Mouse (Mus musculus) neural tube, embryonic 15.5 days (tissue): ENCODE results near the gene Tcp10b. TPM values are rescaled to one million over a fixed set of nuclear protein-coding genes. Genes with fewer than 3 reads are reported as not detected.
A peak's percentile ranks its signal among the peaks of the same experiment; 100 is the strongest.
"Not testable (repeated sequence)": the region's sequence is repeated elsewhere in the genome, so short reads cannot be mapped to it uniquely, and the experiment has no call there.

Experiments used
- ATAC-seq: fragments of 200-750 bp; cut with Nextera tagmentation; 2 replicates; pipeline ENCODE4 v1.8.0; 2017; ENCODE audit warnings: mild to moderate bottlenecking, moderate TSS enrichment, moderate library complexity; ENCODE audit not compliant: low FRiP score
- H3K27ac ChIP-seq: fragments of 300-500 bp; sonication (generic); replicated peaks from 2 replicates; pipeline ENCODE4 v1.5.1; 2015; ENCODE audit warnings: mild to moderate bottlenecking, inconsistent platforms
- H3K27me3 ChIP-seq: fragments of 300-500 bp; sonication (generic); replicated peaks from 2 replicates; pipeline ENCODE4 v1.6.1; 2015; ENCODE audit warnings: inconsistent platforms
- H3K36me3 ChIP-seq: fragments of 300-500 bp; sonication (generic); 2 replicates; pipeline ENCODE4 v1.6.1; 2015; ENCODE audit warnings: inconsistent platforms
- H3K4me1 ChIP-seq: fragments of 300-500 bp; sonication (generic); 2 replicates; pipeline ENCODE4 v1.6.1; 2015; ENCODE audit warnings: inconsistent platforms
- H3K4me2 ChIP-seq: fragments of 300-500 bp; sonication (generic); 2 replicates; pipeline ENCODE4 v1.6.1; 2015; ENCODE audit warnings: inconsistent platforms, mild to moderate bottlenecking, moderate library complexity
- H3K4me3 ChIP-seq: fragments of 300-500 bp; sonication (generic); replicated peaks from 2 replicates; pipeline ENCODE4 v1.5.1; 2015; ENCODE audit warnings: mild to moderate bottlenecking, inconsistent platforms
- H3K9ac ChIP-seq: fragments of 300-500 bp; sonication (generic); replicated peaks from 2 replicates; pipeline ENCODE4 v1.6.1; 2015; ENCODE audit warnings: mild to moderate bottlenecking, inconsistent platforms
- H3K9me3 ChIP-seq: fragments of 300-500 bp; sonication (generic); replicated peaks from 2 replicates; pipeline ENCODE4 v1.6.1; 2016; ENCODE audit warnings: inconsistent platforms
- WGBS: fragments of 180-500 bp; shearing (Covaris S2); methylation state at CpG from one replicate; pipeline ENCODE4 v1.1.7; 2015; ENCODE audit warnings: mixed read lengths; 5-methylcytosine and 5-hydroxymethylcytosine counted together
- polyA plus RNA-seq: library from polyadenylated mRNA; unstranded; fragments of >200 nt; fragmentation: Nextera tagmentation; extraction: Ambion mirVana; gene quantifications from 2 replicates; pipeline ENCODE4 v1.2.1, GENCODE M21; 2015

The Tcp10b gene
- 0.19 and 0.23 TPM in 2 replicates for polyA plus RNA-seq

- not testable (repeated sequence) for H3K9ac ChIP-seq, H3K27me3 ChIP-seq, ATAC-seq, H3K27ac ChIP-seq, H3K4me3 ChIP-seq, H3K9me3 ChIP-seq, H3K4me1 ChIP-seq, H3K4me2 ChIP-seq, H3K36me3 ChIP-seq
- 95% methylated on average over 4 of the region's 4 CpGs for WGBS
Observed at GRCm38 (mm10) chr17:13060804-13061203, at the start of gene Tcp10b. Gene Tcp10b, plus strand, starts transcription at chr17:13061104.

- WGBS: 70% methylated on average over 3 of the region's 3 CpGs
- no peak for ATAC-seq
- H3K27me3 ChIP-seq: no peaks in the 10 kb centered on the region
- peaks cover 16% of the 10 kb centered on the region for H3K4me1 ChIP-seq
- H3K9ac ChIP-seq: no peak overlapping the region
- peaks cover 50% of the 10 kb centered on the region for H3K36me3 ChIP-seq
- H3K4me2 ChIP-seq: no peak overlapping the region
- H3K9me3 ChIP-seq: no peaks in the 10 kb centered on the region
- no peak overlapping the region for H3K27ac ChIP-seq
- no peak overlapping the region for H3K4me3 ChIP-seq
Observed at GRCm38 (mm10) chr17:13013316-13013715, 47.6 kb upstream of the Tcp10b start.

GRCm38 (mm10) chr17:13036627-13037192 is 24.2 kb upstream of the Tcp10b start:
- not testable (repeated sequence) for H3K4me1 ChIP-seq, H3K27me3 ChIP-seq, H3K9ac ChIP-seq, H3K4me2 ChIP-seq, H3K4me3 ChIP-seq, H3K36me3 ChIP-seq, H3K27ac ChIP-seq, ATAC-seq, H3K9me3 ChIP-seq
- WGBS: 100% methylated on average over 3 of the region's 12 CpGs

GRCm38 (mm10) chr17:13043846-13044673 is 16.8 kb upstream of the Tcp10b start:
- not testable (repeated sequence) for H3K4me3 ChIP-seq, H3K9me3 ChIP-seq, H3K4me2 ChIP-seq, H3K27ac ChIP-seq, H3K27me3 ChIP-seq, H3K4me1 ChIP-seq, H3K9ac ChIP-seq, H3K36me3 ChIP-seq
- WGBS: 12% methylated on average over 4 of the region's 4 CpGs
- ATAC-seq: peak; percentile 91

GRCm38 (mm10) chr17:13052124-13052813 is 8.6 kb upstream of the Tcp10b start, which contains the start of gene Gpr31b:
Gene Gpr31b, minus strand, starts transcription at chr17:13052296.
- not testable (repeated sequence) for H3K4me3 ChIP-seq, H3K4me1 ChIP-seq, H3K9ac ChIP-seq, H3K27ac ChIP-seq, H3K36me3 ChIP-seq, ATAC-seq, H3K27me3 ChIP-seq, H3K4me2 ChIP-seq, H3K9me3 ChIP-seq
- WGBS: no CpG with 5 or more reads among the region's 8 CpGs

- not testable (repeated sequence) for H3K27ac ChIP-seq, H3K9me3 ChIP-seq, H3K4me3 ChIP-seq, ATAC-seq, H3K9ac ChIP-seq, H3K36me3 ChIP-seq, H3K4me1 ChIP-seq, H3K4me2 ChIP-seq, H3K27me3 ChIP-seq
- WGBS: 81% methylated on average over 5 of the region's 7 CpGs
Observed at GRCm38 (mm10) chr17:13062882-13063281, 2.0 kb downstream of the Tcp10b start.

- ATAC-seq, H3K4me2 ChIP-seq, H3K27me3 ChIP-seq, H3K27ac ChIP-seq, H3K4me3 ChIP-seq, H3K9ac ChIP-seq, H3K36me3 ChIP-seq, H3K9me3 ChIP-seq, H3K4me1 ChIP-seq: not testable (repeated sequence)
- WGBS: 88% methylated on average over 1 of the region's 4 CpGs
Observed at GRCm38 (mm10) chr17:13067864-13068385, 7.0 kb downstream of the Tcp10b start.

GRCm38 (mm10) chr17:13069227-13069626 is 8.3 kb downstream of the Tcp10b start:
- WGBS: 72% methylated on average over 4 of the region's 5 CpGs
- H3K4me3 ChIP-seq, H3K4me2 ChIP-seq, H3K36me3 ChIP-seq, H3K27ac ChIP-seq, ATAC-seq, H3K4me1 ChIP-seq, H3K9ac ChIP-seq, H3K9me3 ChIP-seq, H3K27me3 ChIP-seq: not testable (repeated sequence)

GRCm38 (mm10) chr17:13091510-13091909 is 30.6 kb downstream of the Tcp10b start:
- H3K27ac ChIP-seq: not testable (repeated sequence)
- WGBS: no CpG with 5 or more reads among the region's 1 CpGs

GRCm38 (mm10) chr17:13092100-13092764 is 31.3 kb downstream of the Tcp10b start:
- not testable (repeated sequence) for H3K27ac ChIP-seq, H3K9ac ChIP-seq, H3K27me3 ChIP-seq, H3K4me2 ChIP-seq, H3K4me1 ChIP-seq, H3K4me3 ChIP-seq, H3K9me3 ChIP-seq, H3K36me3 ChIP-seq, ATAC-seq
- 57% methylated on average over 7 of the region's 8 CpGs for WGBS

More at GRCm38 (mm10) chr17:13091510-13091909, 30.6 kb downstream of the Tcp10b start:
- H3K4me2 ChIP-seq, H3K9ac ChIP-seq, H3K36me3 ChIP-seq, H3K27me3 ChIP-seq, H3K4me3 ChIP-seq, ATAC-seq, H3K4me1 ChIP-seq, H3K9me3 ChIP-seq: not testable (repeated sequence)

- 89% methylated on average over 3 of the region's 4 CpGs for WGBS
Observed at GRCm38 (mm10) chr17:13092960-13093359, 32.1 kb downstream of the Tcp10b start.

More at GRCm38 (mm10) chr17:13092960-13093359, 32.1 kb downstream of the Tcp10b start:
- not testable (repeated sequence) for H3K4me3 ChIP-seq, H3K27ac ChIP-seq, H3K27me3 ChIP-seq, ATAC-seq, H3K4me2 ChIP-seq, H3K36me3 ChIP-seq, H3K9me3 ChIP-seq, H3K9ac ChIP-seq, H3K4me1 ChIP-seq
